Mouse (Mus musculus): ENCODE results near the gene Zfp39. TPM values are rescaled to one million over a fixed set of nuclear protein-coding genes. Genes with fewer than 3 reads are reported as not detected.

Gene Zfp39
- polyA plus RNA-seq, 1 experiment = 0.10 TPM

- TF ChIP-seq TAL1 (IDR thresholded peaks at IDR 0.05; ENCODE audit: low read length) (no peak), GATA1 (IDR thresholded peaks at IDR 0.05; ENCODE audit: low read length) (no peak)
- H3K9me3 ChIP-seq (ENCODE audit: control insufficient read depth, low read length) = no peaks in the 10 kb centered on the region
- no peaks in the 10 kb centered on the region; the same call in 1 of the 2 replicates for H3K27me3 ChIP-seq (ENCODE audit: control insufficient read depth)
- H3K4me3 ChIP-seq (replicated peaks) = no peak overlapping the region
- peaks cover 57% of the 10 kb centered on the region for H3K36me3 ChIP-seq (ENCODE audit: control insufficient read depth)
- H3K4me1 ChIP-seq (ENCODE audit: control insufficient read depth) = peaks cover 52% of the 10 kb centered on the region
These were observed 23.0 kb upstream of the Zfp39 start for GRCm38 (mm10) chr11:58927053-58927452.

- TF ChIP-seq GATA1 (IDR thresholded peaks at IDR 0.05; ENCODE audit: low read length) = no peak
- no peak for TF ChIP-seq TAL1 (IDR thresholded peaks at IDR 0.05; ENCODE audit: low read length)
- Histone ChIP-seq H3K36me3 (ENCODE audit: control insufficient read depth) (peaks cover 57% of the 10 kb centered on the region), H3K4me1 (ENCODE audit: control insufficient read depth) (peaks cover 48% of the 10 kb centered on the region), H3K4me3 (replicated peaks) (no peak overlapping the region), H3K27me3 (ENCODE audit: control insufficient read depth) (no peaks in the 10 kb centered on the region; the same call in 1 of the 2 replicates), H3K9me3 (ENCODE audit: control insufficient read depth, low read length) (no peaks in the 10 kb centered on the region)
These were observed 22.6 kb upstream of the Zfp39 start for GRCm38 (mm10) chr11:58926651-58927050.

GRCm38 (mm10) chr11:58922420-58922819, 18.4 kb upstream of the Zfp39 start:
- Histone ChIP-seq H3K27me3 (ENCODE audit: control insufficient read depth) (peaks cover 2% of the 10 kb centered on the region; the same call in 1 of the 2 replicates), H3K9me3 (ENCODE audit: control insufficient read depth, low read length) (no peaks in the 10 kb centered on the region), H3K4me3 (replicated peaks) (no peak overlapping the region), H3K4me1 (ENCODE audit: control insufficient read depth) (peaks cover 47% of the 10 kb centered on the region), H3K36me3 (ENCODE audit: control insufficient read depth) (peaks cover 75% of the 10 kb centered on the region)
- TF ChIP-seq TAL1 (IDR thresholded peaks at IDR 0.05; ENCODE audit: low read length) = no peak
- no peak for TF ChIP-seq GATA1 (IDR thresholded peaks at IDR 0.05; ENCODE audit: low read length)

- H3K36me3 ChIP-seq (ENCODE audit: control insufficient read depth) = peaks cover 56% of the 10 kb centered on the region
- TF ChIP-seq TAL1 (IDR thresholded peaks at IDR 0.05; ENCODE audit: low read length) (no peak), GATA1 (IDR thresholded peaks at IDR 0.05; ENCODE audit: low read length) (no peak)
- peak overlapping the region; percentile 81 for H3K4me3 ChIP-seq (replicated peaks)
- H3K4me1 ChIP-seq (ENCODE audit: control insufficient read depth) = peaks cover 80% of the 10 kb centered on the region
- no peaks in the 10 kb centered on the region for H3K9me3 ChIP-seq (ENCODE audit: control insufficient read depth, low read length)
- H3K27me3 ChIP-seq (ENCODE audit: control insufficient read depth) = peaks cover 2% of the 10 kb centered on the region; the same call in 1 of the 2 replicates
These were observed 14.7 kb upstream of the Zfp39 start for GRCm38 (mm10) chr11:58918759-58919158.

GRCm38 (mm10) chr11:58917745-58918366, 13.8 kb upstream of the Zfp39 start, which contains the start of gene Btnl10:
TSS of gene Btnl10 (plus strand) at chr11:58917908.
- Histone ChIP-seq H3K4me1 (ENCODE audit: control insufficient read depth) (peaks cover 89% of the 10 kb centered on the region), H3K4me3 (replicated peaks) (peak within 1 kb of the TSS; percentile 81), H3K27me3 (ENCODE audit: control insufficient read depth) (0 out of 2 replicates have a peak, but pooled peaks cover 2% of the 10 kb centered on the region), H3K9me3 (ENCODE audit: control insufficient read depth, low read length) (no peaks in the 10 kb centered on the region), H3K36me3 (ENCODE audit: control insufficient read depth) (peaks cover 47% of the 10 kb centered on the region)
- TF ChIP-seq GATA1 (IDR thresholded peaks at IDR 0.05; ENCODE audit: low read length) (peak; percentile 70), TAL1 (IDR thresholded peaks at IDR 0.05; ENCODE audit: low read length) (peak; percentile 75)

- Histone ChIP-seq H3K4me1 (ENCODE audit: control insufficient read depth) (peaks cover 92% of the 10 kb centered on the region), H3K9me3 (ENCODE audit: control insufficient read depth, low read length) (no peaks in the 10 kb centered on the region), H3K27me3 (ENCODE audit: control insufficient read depth) (0 out of 2 replicates have a peak, but pooled peaks cover 2% of the 10 kb centered on the region), H3K36me3 (ENCODE audit: control insufficient read depth) (peaks cover 39% of the 10 kb centered on the region), H3K4me3 (replicated peaks) (peak overlapping the region; percentile 81)
- no peak for TF ChIP-seq TAL1 (IDR thresholded peaks at IDR 0.05; ENCODE audit: low read length)
- no peak for TF ChIP-seq GATA1 (IDR thresholded peaks at IDR 0.05; ENCODE audit: low read length)
These were observed 13.1 kb upstream of the Zfp39 start for GRCm38 (mm10) chr11:58916879-58917744.

GRCm38 (mm10) chr11:58914461-58915028, 10.5 kb upstream of the Zfp39 start:
- Histone ChIP-seq H3K4me1 (ENCODE audit: control insufficient read depth) (peaks cover 77% of the 10 kb centered on the region), H3K36me3 (ENCODE audit: control insufficient read depth) (peaks cover 14% of the 10 kb centered on the region), H3K27me3 (ENCODE audit: control insufficient read depth) (peaks cover 12% of the 10 kb centered on the region), H3K9me3 (ENCODE audit: control insufficient read depth, low read length) (no peaks in the 10 kb centered on the region), H3K4me3 (replicated peaks) (peak overlapping the region; percentile 60)
- TF ChIP-seq TAL1 (IDR thresholded peaks at IDR 0.05; ENCODE audit: low read length) (no peak), GATA1 (IDR thresholded peaks at IDR 0.05; ENCODE audit: low read length) (no peak)

- H3K4me1 ChIP-seq (ENCODE audit: control insufficient read depth) = peaks cover 69% of the 10 kb centered on the region
- no peaks in the 10 kb centered on the region for H3K9me3 ChIP-seq (ENCODE audit: control insufficient read depth, low read length)
- peak overlapping the region; percentile 60 for H3K4me3 ChIP-seq (replicated peaks)
- peaks cover 15% of the 10 kb centered on the region for H3K27me3 ChIP-seq (ENCODE audit: control insufficient read depth)
- TF ChIP-seq TAL1 (IDR thresholded peaks at IDR 0.05; ENCODE audit: low read length) = peak; percentile 11; the same call in 1 of the 3 replicates
- TF ChIP-seq GATA1 (IDR thresholded peaks at IDR 0.05; ENCODE audit: low read length) = peak; percentile 39; the same call in 1 of the 2 replicates
- peaks cover 6% of the 10 kb centered on the region for H3K36me3 ChIP-seq (ENCODE audit: control insufficient read depth)
These were observed 9.8 kb upstream of the Zfp39 start for GRCm38 (mm10) chr11:58913776-58914175.

Measured in erythroblast, embryonic 14.5 days (primary cell).